ENCODE assay signal across 25 mouse cellular contexts in genomic region chr12:35480764-35481163, GRCm38 (mm10).
"Had no signal": no experiment of that assay in that cellular context is flagged by ENCODE, and none has a peak within 500 bp of the region (broad histone marks: within the 10 kb centered on the region; RNA-seq: fewer than 3 reads in every experiment).

No protein-coding gene starts in this region.

- H3K9ac ChIP-seq: limb, embryonic 12.5 days; limb, embryonic 15.5 days; liver, embryonic 14.5 days; liver, postnatal 0 days; lung, embryonic 15.5 days; midbrain, embryonic 13.5 days; neural tube, embryonic 12.5 days; neural tube, embryonic 15.5 days; stomach, embryonic 15.5 days had no signal

- H3K27me3 ChIP-seq: limb, embryonic 12.5 days; limb, embryonic 15.5 days; lung, embryonic 15.5 days; megakaryocyte, embryonic 14.5 days; midbrain, embryonic 13.5 days; neural tube, embryonic 12.5 days; neural tube, embryonic 15.5 days; stomach, embryonic 15.5 days had no signal

- H3K4me1 ChIP-seq: limb, embryonic 12.5 days; limb, embryonic 15.5 days; lung, embryonic 15.5 days; megakaryocyte, embryonic 14.5 days; midbrain, embryonic 10.5 days; midbrain, embryonic 13.5 days; neural tube, embryonic 12.5 days; neural tube, embryonic 15.5 days; stomach, embryonic 15.5 days had no signal

- H3K4me3 ChIP-seq: left cerebral cortex, adult 2 months; limb, embryonic 12.5 days; limb, embryonic 15.5 days; lung, embryonic 15.5 days; megakaryocyte, embryonic 14.5 days; midbrain, embryonic 10.5 days; midbrain, embryonic 13.5 days; neural tube, embryonic 12.5 days; neural tube, embryonic 15.5 days; stomach, embryonic 15.5 days had no signal

- H3K36me3 ChIP-seq: limb, embryonic 12.5 days; limb, embryonic 15.5 days; lung, embryonic 15.5 days; midbrain, embryonic 10.5 days; midbrain, embryonic 13.5 days; neural tube, embryonic 12.5 days; neural tube, embryonic 15.5 days; stomach, embryonic 15.5 days had no signal

- ATAC-seq: liver, postnatal 0 days; midbrain, embryonic 13.5 days; midbrain, embryonic 16.5 days had no signal

- DNase-seq: kidney, adult 2 months; kidney, postnatal 36 days; layer of hippocampus, postnatal 36 days; left cerebral cortex, postnatal 4 days; liver, postnatal 0 days; lung, postnatal 14 days; lung, postnatal 4 days; retina, postnatal 1 day; right cerebral cortex, postnatal 25 days; spleen, adult 18-20 months; thymus, postnatal 25 days had no signal

- H3K27ac ChIP-seq: kidney, postnatal 0 days; left cerebral cortex, adult 2 months; limb, embryonic 12.5 days; limb, embryonic 15.5 days; liver, embryonic 14.5 days; lung, embryonic 15.5 days; midbrain, embryonic 10.5 days; midbrain, embryonic 13.5 days; neural tube, embryonic 12.5 days; neural tube, embryonic 15.5 days; stomach, embryonic 15.5 days had no signal

- H3K9me3 ChIP-seq: limb, embryonic 12.5 days; limb, embryonic 15.5 days; lung, embryonic 15.5 days; megakaryocyte, embryonic 14.5 days; midbrain, embryonic 10.5 days; midbrain, embryonic 13.5 days; neural tube, embryonic 12.5 days; neural tube, embryonic 15.5 days; stomach, embryonic 15.5 days had no signal

- H3K4me2 ChIP-seq: limb, embryonic 12.5 days; limb, embryonic 15.5 days; liver, embryonic 11.5 days; lung, embryonic 15.5 days; midbrain, embryonic 13.5 days; neural tube, embryonic 12.5 days; neural tube, embryonic 15.5 days; stomach, embryonic 15.5 days had no signal
